Mouse (Mus musculus) spleen, adult 12 weeks (tissue): ENCODE measurements around the gene Reps1.

ENCODE experiments used
- DNase-seq: peaks from one replicate; pipeline ENCODE4 v3.0.0; 2022; ENCODE audit warnings: low spot score

The Reps1 gene

DNA sequence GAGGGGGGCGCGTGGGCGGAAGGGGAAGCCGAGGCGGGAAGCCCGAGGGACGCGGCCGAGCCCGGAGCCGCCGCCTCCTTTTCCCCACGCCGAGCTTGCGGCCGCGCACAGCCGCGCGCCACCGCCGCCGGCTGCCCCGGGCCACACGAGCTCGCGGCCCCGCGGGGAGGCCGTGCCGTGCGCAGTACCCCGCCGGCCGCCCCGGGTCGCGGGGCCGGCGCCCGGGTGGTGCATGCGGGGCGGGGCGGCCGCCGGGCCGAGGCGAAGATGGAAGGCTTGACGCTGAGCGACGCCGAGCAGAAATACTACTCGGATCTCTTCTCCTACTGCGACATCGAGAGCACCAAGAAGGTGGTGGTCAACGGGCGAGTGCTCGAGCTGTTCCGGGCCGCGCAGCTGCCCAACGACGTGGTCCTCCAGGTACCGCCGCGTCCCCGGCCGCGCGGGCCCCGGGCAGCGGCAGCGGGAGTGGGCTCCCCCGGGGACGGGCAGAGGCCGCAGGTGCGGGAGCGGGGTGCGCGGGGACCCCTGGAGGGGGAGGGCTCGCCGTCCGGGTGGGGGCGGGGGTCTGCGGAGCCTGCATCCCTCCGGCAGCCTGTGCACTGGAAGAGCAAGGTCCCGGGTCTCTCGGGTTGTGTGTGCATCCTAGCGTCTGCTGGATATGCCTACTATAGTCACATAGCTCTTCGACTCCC is at the start of gene Reps1:
TSS of gene Reps1 (plus strand) at position 166 of the 695 bp plus-strand sequence.
- DNase-seq: peak; percentile 23

DNA sequence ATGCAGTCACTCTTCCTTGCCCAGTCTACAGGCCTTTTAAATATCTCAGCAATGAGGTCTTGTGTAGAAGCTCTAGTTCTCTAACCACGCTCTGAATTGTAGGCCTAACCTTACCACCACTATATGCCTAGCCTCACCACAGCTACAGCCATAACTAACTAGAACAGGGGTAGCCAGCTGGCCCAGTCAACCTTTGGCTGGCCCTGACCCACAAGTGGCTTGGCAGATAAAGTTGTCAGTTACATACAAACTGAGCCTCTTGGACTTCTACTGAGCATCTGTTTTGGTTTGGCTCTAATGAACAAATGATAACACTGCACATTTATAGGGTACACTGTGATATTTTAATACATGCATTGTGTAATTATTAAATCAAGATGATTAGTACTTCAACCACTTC is 48.9 kb upstream of the Reps1 start:
- DNase-seq: no peak

DNA sequence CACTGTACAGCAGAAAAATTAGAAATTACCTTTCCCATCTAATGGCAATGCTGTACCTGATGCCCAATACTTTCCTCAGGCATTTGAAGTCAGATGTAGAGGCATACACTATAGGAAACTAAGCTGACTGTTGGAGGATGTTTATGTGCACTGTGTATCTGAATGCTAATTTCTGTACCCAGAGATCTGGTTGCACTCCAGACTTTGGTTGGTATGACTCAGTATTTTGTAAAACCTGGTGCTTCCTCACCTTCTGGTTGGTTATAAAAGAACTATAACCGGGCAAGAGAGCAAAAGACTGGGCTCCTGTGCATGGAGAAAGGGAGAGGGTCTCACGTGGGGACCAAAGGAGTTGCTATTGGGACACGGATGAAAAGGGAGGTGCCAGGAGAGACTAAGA is 48.4 kb upstream of the Reps1 start:
- no peak for DNase-seq

- DNase-seq: no peak
Observed at GRCm38 (mm10) chr10:18008118-18008517, 47.5 kb upstream of the Reps1 start.

DNA sequence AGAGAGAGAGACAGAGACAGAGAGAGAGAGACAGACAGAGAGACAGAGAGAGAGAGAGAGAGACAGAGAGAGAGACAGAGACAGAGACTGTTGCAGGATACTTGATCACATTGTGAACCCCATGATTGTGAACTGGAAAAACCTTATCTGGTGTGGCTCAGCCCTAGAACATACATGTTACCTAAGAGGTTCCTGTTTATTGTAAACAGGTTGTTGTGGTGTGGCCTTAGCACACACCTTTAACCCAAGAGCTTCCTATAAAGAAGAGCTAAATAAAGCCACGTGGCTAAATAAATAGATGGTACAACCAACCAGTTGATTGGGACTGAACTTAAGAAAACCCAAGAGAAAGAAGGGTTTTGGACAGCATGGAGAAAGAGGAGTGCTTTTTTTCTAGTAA is 45.9 kb upstream of the Reps1 start:
- DNase-seq: no peak

GRCm38 (mm10) chr10:18011761-18012160 is 43.9 kb upstream of the Reps1 start:
- DNase-seq: no peak

- no peak for DNase-seq
Observed at GRCm38 (mm10) chr10:18020443-18020842, 35.2 kb upstream of the Reps1 start.

- DNase-seq: no peak
Observed at GRCm38 (mm10) chr10:18020846-18021245, 34.8 kb upstream of the Reps1 start.

- DNase-seq: no peak
Observed at GRCm38 (mm10) chr10:18021576-18022311, 33.9 kb upstream of the Reps1 start.

- DNase-seq: peak; percentile 45
Observed at GRCm38 (mm10) chr10:18022312-18022711, 33.3 kb upstream of the Reps1 start.

- DNase-seq: peak; percentile 70
Observed at GRCm38 (mm10) chr10:18022741-18023347, 32.8 kb upstream of the Reps1 start, which contains the start of gene Abracl. Abracl (minus strand) TSS chr10:18023288.

GRCm38 (mm10) chr10:18034408-18034807 is 21.3 kb upstream of the Reps1 start:
- no peak for DNase-seq

DNA sequence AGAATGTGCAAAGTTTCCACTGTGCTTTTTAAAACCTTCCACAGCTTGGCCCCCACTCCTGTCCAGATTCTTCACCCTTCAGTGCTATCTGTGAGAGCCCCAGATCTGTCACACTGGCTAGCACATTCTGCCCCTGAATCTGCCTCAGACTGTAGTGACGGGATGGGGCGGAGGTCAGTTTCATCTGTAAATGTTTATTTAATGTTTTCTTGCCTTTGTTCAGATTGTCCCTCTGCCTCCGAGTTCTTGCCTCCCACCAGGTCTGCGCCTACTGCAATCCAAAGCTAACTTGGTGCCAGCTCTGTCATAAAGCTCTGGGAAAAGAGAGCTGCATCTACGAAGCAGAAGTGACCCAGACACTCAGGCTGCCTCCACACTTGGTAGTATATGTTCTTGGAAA is 18.8 kb upstream of the Reps1 start:
- DNase-seq: no peak

DNA sequence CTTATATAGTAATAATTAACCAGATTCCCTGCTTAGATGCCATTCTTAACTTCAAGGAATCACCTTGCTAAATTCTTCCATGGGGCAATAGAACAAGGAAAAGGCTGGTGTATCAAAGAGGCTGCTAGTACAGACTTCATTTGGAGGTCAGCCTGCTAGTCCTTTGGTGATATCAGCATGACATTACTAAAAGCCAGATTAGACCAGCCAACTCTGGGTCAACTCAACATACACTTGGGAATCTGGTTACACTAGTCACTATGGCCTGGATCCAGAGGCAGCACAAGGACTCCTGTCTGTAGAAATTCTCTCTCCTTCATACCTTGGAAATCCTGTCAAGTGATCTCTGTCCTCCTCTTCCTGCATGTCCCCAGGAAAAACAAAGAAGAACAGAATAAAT is 9.3 kb upstream of the Reps1 start:
- DNase-seq: no peak

DNA sequence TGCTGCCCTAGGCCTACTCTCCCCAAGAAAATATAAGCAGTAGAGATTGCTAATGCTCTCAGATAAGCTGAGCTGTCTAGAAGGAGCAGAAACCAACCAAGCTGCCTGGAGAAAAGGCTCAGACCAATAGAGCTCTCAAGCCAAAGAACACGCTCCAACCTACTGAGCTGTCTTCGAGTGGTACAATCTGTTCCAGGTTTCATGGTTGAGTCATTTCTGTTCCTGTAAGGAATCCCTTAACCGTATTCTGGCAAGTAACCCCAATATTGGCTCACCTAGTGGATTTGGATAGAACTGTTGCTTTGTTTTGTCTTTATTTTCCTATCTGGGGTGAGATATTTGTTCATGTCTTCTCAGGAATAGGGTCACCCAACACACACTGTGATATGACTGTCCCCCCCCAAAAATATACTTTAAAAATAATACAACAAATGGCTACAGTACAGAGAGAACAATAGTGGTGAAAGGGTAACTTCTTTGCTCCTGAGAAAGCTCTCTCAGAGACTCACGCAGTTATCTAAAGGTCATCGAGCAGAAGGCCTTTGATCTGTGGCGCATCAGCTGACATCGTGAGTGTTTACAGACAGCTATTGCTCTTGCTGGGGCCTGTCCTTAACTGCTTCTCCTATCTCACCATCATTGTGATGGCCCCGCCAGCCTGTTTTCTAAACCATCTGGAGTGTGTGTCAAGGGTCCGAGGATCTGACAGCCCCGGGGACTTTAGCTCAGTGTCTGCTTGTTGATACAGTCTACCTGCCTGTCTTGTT is 8.1 kb upstream of the Reps1 start:
- no peak for DNase-seq

DNA sequence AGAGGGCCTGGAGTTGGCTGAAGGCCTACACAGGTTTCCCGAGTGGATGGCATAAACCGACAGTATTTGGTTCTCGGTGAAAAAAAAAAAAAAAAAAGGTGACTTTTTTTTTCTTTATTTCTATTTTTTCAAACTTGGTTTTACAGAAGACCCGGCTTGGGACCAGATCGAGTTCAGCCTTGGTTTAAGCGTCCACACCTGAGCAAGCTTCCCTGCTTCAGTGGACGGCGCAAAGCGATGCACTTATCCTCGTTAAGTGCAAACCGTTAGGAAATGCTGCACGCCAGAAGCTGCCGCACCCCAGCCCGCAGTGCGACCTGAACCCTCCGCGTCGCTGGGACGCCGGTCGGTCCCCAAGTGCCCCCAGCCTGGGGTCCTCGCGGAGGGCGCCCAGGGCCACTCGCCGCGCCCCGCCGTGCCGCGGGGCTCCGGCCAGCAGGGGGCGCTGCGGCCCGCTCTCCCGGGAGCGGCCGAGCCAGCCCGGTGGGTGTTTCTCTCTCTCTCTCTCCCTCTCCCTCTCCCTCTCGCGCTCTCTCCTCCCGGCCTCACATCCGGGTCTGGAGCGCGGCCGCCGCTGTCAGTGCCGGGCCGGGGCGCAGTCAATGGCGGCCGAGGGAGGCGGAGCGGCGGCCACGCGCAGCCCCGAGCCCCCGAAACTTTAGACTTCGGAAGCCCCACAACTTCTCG is 509 bp upstream of the Reps1 start:
- DNase-seq: peak; percentile 70

- no peak for DNase-seq
Observed at GRCm38 (mm10) chr10:18056391-18056745, 707 bp downstream of the Reps1 start.

DNA sequence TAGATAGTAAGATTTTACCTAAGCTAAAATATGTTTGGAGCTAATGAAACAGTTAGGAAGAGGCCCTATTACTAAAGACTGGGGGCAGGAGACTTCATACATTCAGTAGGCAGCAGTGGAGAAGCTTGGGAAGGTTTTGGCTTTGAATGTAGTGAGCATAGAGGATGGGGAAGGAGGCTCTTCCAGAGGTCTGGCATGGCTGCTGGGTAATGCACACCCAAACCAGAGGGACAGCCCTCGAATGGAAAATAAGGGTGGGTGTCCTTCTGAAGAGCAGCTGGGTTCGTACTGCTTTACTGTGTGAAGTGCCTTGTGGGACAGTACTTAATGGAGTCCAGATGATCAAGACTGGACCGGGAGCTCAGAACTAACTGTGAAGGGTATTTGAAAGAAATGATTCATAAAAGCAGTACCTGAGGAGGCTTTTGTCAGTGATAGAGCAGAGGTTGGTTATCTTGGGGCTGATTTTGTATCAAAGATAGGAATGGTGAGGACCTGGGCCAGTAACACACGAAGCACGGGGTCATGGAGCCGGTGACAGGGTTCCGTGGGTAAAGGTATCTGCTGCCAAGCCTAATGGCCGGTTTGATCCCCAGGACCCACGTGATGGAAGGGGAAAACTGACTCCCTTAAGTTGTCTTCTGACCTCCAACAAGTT is 3.1 kb downstream of the Reps1 start:
- DNase-seq: no peak

DNA sequence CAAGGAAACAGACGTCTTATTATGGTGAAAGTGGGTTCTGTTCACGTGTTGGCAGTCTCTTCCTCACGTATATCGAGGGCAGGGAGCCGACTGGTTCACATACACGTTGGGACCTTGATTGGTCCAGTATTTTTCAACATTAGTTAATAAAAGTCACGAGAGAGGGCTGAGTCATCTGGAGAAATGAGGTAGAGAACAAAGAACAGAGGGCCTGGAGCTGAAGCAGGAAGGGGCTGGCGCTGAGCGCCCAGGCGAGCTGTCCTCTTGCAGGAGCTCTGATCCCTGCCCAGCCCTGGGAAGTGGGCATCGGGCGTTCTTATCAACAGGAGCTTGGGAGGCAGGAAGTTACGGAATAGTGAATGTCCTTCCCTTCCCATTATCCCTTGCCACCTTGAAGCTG is 4.1 kb downstream of the Reps1 start:
- no peak for DNase-seq

DNA sequence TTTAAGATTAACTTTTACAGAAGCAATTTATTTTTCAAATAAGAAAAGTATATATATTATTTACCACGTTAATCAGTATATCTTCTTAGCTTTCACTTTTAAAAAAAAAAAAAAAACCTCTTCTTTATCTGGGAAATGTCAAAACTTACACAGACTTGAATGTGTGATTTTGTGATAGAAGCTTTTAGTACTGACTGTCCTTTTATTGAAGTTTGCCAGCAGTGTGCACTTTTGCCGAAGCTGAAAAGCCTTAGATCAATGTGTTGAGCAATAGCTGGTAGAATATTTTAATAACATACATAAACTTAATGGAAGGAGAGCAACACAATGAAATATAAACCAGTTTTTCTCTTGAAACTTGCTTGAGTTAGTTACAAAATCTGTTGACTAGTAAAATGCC is 5.1 kb downstream of the Reps1 start:
- DNase-seq: no peak

- DNase-seq: no peak
Observed at GRCm38 (mm10) chr10:18061533-18061932, 5.9 kb downstream of the Reps1 start.
